Mouse (Mus musculus): ENCODE measurements around the gene Tmco3. TPM values are rescaled to one million over a fixed set of nuclear protein-coding genes. Genes with fewer than 3 reads are reported as not detected.

Gene Tmco3
- polyA plus RNA-seq, 1 experiment from 2014 or later: 3.7 TPM

GRCm38 (mm10) chr8:13356681-13357080 lies 68.7 kb downstream of the Tmco3 start:
- Histone ChIP-seq H3K4me3 (ENCODE audit: low read depth, low read length) (no peak overlapping the region), H3K27ac (ENCODE audit: low read depth) (no peak overlapping the region), H3K9ac (replicated peaks) (no peak overlapping the region), H3K36me3 (replicated peaks; ENCODE audit: insufficient read depth, low read length) (peaks cover 75% of the 10 kb centered on the region), H3K27me3 (ENCODE audit: insufficient read depth, low read length) (no peaks in the 10 kb centered on the region), H3K4me1 (ENCODE audit: insufficient read depth) (peaks cover 26% of the 10 kb centered on the region), H3K9me3 (ENCODE audit: low read length) (no peaks in the 10 kb centered on the region), H3K4me2 (ENCODE audit: low read depth, low read length) (no peak overlapping the region)
- DNase-seq: no peak
- ATAC-seq: no peak
- 66% methylated on average over 10 of the region's 10 CpGs for WGBS (ENCODE audit: insufficient replicate concordance)
- TF ChIP-seq EP300 (IDR thresholded peaks at IDR 0.05; ENCODE audit: low read depth): no peak
- no peak for TF ChIP-seq CTCF (IDR thresholded peaks at IDR 0.05; ENCODE audit: low read depth)

GRCm38 (mm10) chr8:13360213-13360612 lies 72.2 kb downstream of the Tmco3 start:
- Histone ChIP-seq H3K36me3 (replicated peaks; ENCODE audit: insufficient read depth, low read length) (peaks cover 94% of the 10 kb centered on the region), H3K4me1 (ENCODE audit: insufficient read depth) (0 out of 2 replicates have a peak, but pooled peaks cover 1% of the 10 kb centered on the region), H3K9me3 (ENCODE audit: low read length) (no peaks in the 10 kb centered on the region), H3K4me2 (ENCODE audit: low read depth, low read length) (peak overlapping the region; percentile 15; the same call in 1 of the 2 replicates), H3K9ac (replicated peaks) (no peak overlapping the region), H3K27me3 (ENCODE audit: insufficient read depth, low read length) (no peaks in the 10 kb centered on the region), H3K4me3 (ENCODE audit: low read depth, low read length) (no peak overlapping the region), H3K27ac (ENCODE audit: low read depth) (peak overlapping the region; percentile 35)
- 66% methylated on average over 7 of the region's 7 CpGs for WGBS (ENCODE audit: insufficient replicate concordance)
- DNase-seq: no peak
- TF ChIP-seq CTCF (IDR thresholded peaks at IDR 0.05; ENCODE audit: low read depth): no peak
- TF ChIP-seq EP300 (IDR thresholded peaks at IDR 0.05; ENCODE audit: low read depth): no peak
- ATAC-seq: no peak

GRCm38 (mm10) chr8:13361865-13362264 lies 73.9 kb downstream of the Tmco3 start:
- H3K4me1 ChIP-seq (ENCODE audit: insufficient read depth): no peaks in the 10 kb centered on the region
- ATAC-seq (0 out of 2 replicates have a peak, but pooled peaks have one; percentile 35), DNase-seq (peak; percentile 67)
- 88% methylated on average over 6 of the region's 6 CpGs for WGBS (ENCODE audit: insufficient replicate concordance)
- TF ChIP-seq EP300 (IDR thresholded peaks at IDR 0.05; ENCODE audit: low read depth): no peak
- peak; percentile 71 for TF ChIP-seq CTCF (IDR thresholded peaks at IDR 0.05; ENCODE audit: low read depth)
- no peak overlapping the region for H3K4me3 ChIP-seq (ENCODE audit: low read depth, low read length)
- peaks cover 94% of the 10 kb centered on the region for H3K36me3 ChIP-seq (replicated peaks; ENCODE audit: insufficient read depth, low read length)
- no peak overlapping the region for H3K4me2 ChIP-seq (ENCODE audit: low read depth, low read length)
- 0 out of 2 replicates have a peak overlapping the region, but pooled peaks have one; percentile 34 for H3K27ac ChIP-seq (ENCODE audit: low read depth)
- no peaks in the 10 kb centered on the region for H3K27me3 ChIP-seq (ENCODE audit: insufficient read depth, low read length)
- H3K9me3 ChIP-seq (ENCODE audit: low read length): no peaks in the 10 kb centered on the region
- H3K9ac ChIP-seq (replicated peaks): no peak overlapping the region

Other genes starting within 250 kb of the Tmco3 start
- 93.8 and 97.1 TPM in 2 replicates for gene Proz, start 227.3 kb upstream of the Tmco3 start, polyA plus RNA-seq (2015; fragmentation: Nextera tagmentation; extraction: Ambion mirVana)
- gene Pcid2, start 182.7 kb upstream of the Tmco3 start, polyA plus RNA-seq (2015; fragmentation: Nextera tagmentation; extraction: Ambion mirVana): 6.7 and 8.8 TPM in 2 replicates
- 60.5 and 62.9 TPM in 2 replicates for gene Cul4a, start 182.6 kb upstream of the Tmco3 start, polyA plus RNA-seq (2015; fragmentation: Nextera tagmentation; extraction: Ambion mirVana)
- gene Lamp1, start 129.0 kb upstream of the Tmco3 start, polyA plus RNA-seq (2015; fragmentation: Nextera tagmentation; extraction: Ambion mirVana): 199 and 206 TPM in 2 replicates
- 10.6 and 12.1 TPM in 2 replicates for gene Grtp1, start 87.6 kb upstream of the Tmco3 start, polyA plus RNA-seq (2015; fragmentation: Nextera tagmentation; extraction: Ambion mirVana)
- 0.45 TPM in 1 of 2 replicates, not detected in the other for gene Adprhl1, start 34.0 kb upstream of the Tmco3 start, polyA plus RNA-seq (2015; fragmentation: Nextera tagmentation; extraction: Ambion mirVana)
- 5.0 and 5.9 TPM in 2 replicates for gene Dcun1d2, start 59 bp upstream of the Tmco3 start, polyA plus RNA-seq (2015; fragmentation: Nextera tagmentation; extraction: Ambion mirVana)
- gene Tfdp1, start 50.6 kb downstream of the Tmco3 start, polyA plus RNA-seq (2015; fragmentation: Nextera tagmentation; extraction: Ambion mirVana): 45.9 and 52.5 TPM in 2 replicates
- gene Atp4b, start 108.6 kb downstream of the Tmco3 start, polyA plus RNA-seq (2015; fragmentation: Nextera tagmentation; extraction: Ambion mirVana): not detected in 2 replicates
- not detected in 2 replicates for gene Grk1, start 116.9 kb downstream of the Tmco3 start, polyA plus RNA-seq (2015; fragmentation: Nextera tagmentation; extraction: Ambion mirVana)
- gene Tmem255b, start 147.0 kb downstream of the Tmco3 start, polyA plus RNA-seq (2015; fragmentation: Nextera tagmentation; extraction: Ambion mirVana): not detected in 2 replicates
- gene Gas6, start 206.3 kb downstream of the Tmco3 start, polyA plus RNA-seq (2015; fragmentation: Nextera tagmentation; extraction: Ambion mirVana): 9.0 and 9.3 TPM in 2 replicates

Measured in liver, postnatal 0 days (tissue).